Mouse (Mus musculus): ENCODE data around the gene Dohh.
A peak's percentile ranks its signal among the peaks of the same experiment; 100 is the strongest.

DNA sequence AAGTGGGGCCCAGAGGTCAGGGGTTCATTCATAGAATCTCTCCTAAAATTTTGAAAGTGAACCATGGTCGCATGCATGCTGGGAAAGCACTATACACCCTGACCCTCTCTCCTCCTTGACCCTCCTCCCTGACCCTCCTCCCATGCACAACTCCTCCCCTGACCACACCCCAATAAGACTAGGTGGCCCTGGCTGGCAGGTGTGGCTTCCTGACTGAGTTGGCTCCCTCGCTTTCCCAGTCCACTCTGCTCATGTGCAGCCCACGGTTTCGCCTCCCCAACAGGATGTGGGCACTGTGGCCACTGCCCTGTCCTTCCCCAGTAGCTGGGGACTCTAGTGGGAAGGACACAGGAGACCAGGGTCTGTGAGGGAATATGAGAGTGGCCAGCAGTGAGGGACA, 26.1 kb downstream of the Dohh start:
- TF ChIP-seq HCFC1 (IDR thresholded peaks at IDR 0.05; ENCODE audit: low read depth, low read length) (no peak), POLR2A (IDR thresholded peaks at IDR 0.05; ENCODE audit: low read depth, low read length) (no peak), ZNF384 (IDR thresholded peaks at IDR 0.05; ENCODE audit: low read depth, low read length) (no peak), MYC (IDR thresholded peaks at IDR 0.05; ENCODE audit: low read depth, low read length) (no peak), NRF1 (IDR thresholded peaks at IDR 0.05; ENCODE audit: low read depth, low read length) (peak; percentile 24; the same call in 1 of the 2 replicates), SIN3A (IDR thresholded peaks at IDR 0.05; ENCODE audit: low read length) (no peak)

All from CH12.LX (cell line).